Mouse (Mus musculus): ENCODE measurements around the gene Olfr671. TPM values are rescaled to one million over a fixed set of nuclear protein-coding genes. Genes with fewer than 3 reads are reported as not detected.

Gene Olfr671
- total RNA-seq (2023), result not detected

DNA sequence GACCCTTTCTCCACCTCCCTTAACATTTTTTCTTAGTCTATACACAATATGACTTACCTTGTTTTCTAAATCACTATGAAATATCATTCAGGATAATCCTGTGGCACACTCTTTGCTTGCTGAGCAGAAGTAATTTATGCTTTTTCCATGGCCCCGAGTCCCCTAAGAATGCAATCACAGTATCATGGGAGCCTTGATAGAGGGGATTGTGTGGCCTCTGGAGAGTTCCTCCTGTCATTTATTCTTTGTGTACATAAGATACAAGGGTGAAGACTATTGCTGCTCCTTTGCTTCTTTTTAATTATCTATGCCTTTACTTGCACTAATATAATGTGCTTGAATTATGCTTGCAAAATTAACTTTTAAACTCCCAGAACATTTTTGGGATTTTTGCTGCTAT is at the start of gene Olfr671:
Gene Olfr671, minus strand, starts transcription at position 101 of the 400 bp plus-strand sequence.

DNA sequence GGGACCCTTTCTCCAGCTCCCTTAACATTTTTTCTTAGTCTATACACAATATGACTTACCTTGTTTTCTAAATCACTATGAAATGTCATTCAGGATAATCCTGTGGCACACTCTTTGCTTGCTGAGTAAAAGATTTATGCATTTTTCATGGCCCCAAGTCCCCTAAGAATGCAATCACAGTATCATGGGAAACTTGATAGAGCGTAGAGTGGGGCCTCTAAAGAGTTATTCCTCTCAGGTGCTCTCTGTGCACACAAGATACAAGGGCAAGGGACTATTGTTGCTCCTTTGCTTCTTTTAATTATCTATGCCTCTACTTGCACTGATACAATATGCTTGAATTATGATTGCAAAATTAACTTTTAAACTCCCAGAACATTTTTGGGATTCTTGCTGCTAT is 49.4 kb upstream of the Olfr671 start, which contains the start of gene Olfr675:
Gene Olfr675, minus strand, starts transcription at position 101 of the 400 bp plus-strand sequence.

DNA sequence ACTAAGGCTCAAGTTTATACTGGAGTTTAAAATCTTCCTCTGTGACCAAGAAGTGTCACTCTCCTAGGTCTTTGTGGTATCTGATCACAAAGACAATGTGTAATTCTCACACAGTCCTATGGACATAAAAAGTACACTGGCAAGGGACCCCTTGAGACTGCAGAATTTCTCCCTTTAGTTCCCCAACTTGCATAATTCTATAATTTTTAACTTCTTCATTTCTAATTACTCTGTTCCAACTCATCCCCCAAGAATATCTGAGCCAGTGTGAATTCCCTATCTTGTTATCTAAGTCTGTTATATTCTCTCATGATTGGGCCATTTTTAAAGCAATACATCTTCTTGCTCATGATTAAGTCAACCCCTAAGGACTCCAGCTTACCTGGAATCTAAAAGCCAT is 23.0 kb upstream of the Olfr671 start, which contains the start of gene Olfr672:
Gene Olfr672, minus strand, starts transcription at position 101 of the 400 bp plus-strand sequence.

DNA sequence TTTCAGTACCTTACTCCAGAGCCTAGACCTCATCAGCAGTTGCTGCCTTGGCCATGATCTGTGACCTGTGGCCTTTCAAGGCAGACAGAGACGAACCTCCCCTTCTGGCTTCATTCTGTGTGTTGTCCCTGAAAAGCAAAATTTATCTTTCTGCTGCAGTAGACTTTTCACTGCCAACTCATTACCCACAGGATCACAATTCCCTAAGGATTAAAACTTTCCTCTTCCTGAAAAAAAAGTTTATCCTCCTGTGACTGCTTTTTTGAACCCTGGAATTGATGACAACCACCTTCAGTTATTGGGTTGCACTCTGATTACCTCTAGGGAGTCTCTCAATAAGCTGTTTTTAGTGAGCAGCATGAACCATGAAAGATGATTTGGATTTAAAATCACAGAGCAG is 16.4 kb downstream of the Olfr671 start, which contains the start of gene Olfr670:
Gene Olfr670, minus strand, starts transcription at position 101 of the 400 bp plus-strand sequence.

DNA sequence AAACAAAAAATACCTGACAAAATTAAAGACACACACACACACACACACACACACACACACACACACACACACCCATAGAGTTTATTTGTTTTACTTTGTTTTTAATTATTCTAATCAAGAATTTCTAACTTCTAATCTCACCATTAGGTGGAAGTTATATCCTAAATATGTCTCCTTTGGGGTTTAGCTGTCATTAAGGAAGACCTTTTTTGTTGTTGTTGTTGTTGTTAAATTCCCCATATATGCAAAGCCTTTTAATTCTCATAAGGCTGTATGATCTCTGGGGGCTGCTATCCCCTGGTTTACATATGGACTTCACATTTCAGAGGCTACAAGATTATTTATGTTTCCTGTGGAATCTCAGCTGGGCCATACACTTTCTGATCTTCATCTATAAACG is 45.0 kb downstream of the Olfr671 start, which contains the start of gene Olfr669:
Gene Olfr669, plus strand, starts transcription at position 301 of the 400 bp plus-strand sequence.

DNA sequence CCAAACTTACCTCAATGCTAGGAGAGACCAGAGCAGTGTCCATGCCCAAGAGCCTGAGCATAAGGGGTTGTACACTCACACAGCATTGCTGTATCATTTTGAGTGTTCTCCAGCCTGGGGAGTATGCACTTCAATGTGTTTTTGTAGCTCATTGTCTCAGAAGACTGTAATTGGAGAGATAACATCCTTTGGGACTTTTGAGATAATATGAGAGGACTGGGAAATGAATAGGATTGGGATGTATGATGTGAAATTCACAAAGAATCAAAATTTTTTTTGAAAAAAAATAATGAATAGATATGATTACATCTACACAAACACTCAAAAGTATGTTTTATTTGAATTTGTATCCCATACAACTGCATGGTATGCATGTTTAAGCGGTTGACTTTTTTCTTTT is 51.0 kb downstream of the Olfr671 start, which contains the start of gene Olfr668:
Gene Olfr668, minus strand, starts transcription at position 101 of the 400 bp plus-strand sequence.

Other genes with a start within 250 kb of the Olfr671 start
- gene Usp17le, start 201.7 kb downstream of the Olfr671 start, total RNA-seq (2023), result not detected
- gene Usp17lb, start 136.5 kb downstream of the Olfr671 start, total RNA-seq (2023), result not detected
- not detected for gene Usp17la, start 122.1 kb downstream of the Olfr671 start, total RNA-seq (2023)
- not detected for gene Olfr665, start 101.1 kb downstream of the Olfr671 start, total RNA-seq (2023)
- gene Olfr666, start 83.2 kb downstream of the Olfr671 start, total RNA-seq (2023), result not detected
- not detected for gene Olfr667, start 57.6 kb downstream of the Olfr671 start, total RNA-seq (2023)
- gene Olfr668, start 51.1 kb downstream of the Olfr671 start, total RNA-seq (2023), result not detected
- gene Olfr669, start 44.9 kb downstream of the Olfr671 start, total RNA-seq (2023), result not detected
- gene Olfr670, start 16.5 kb downstream of the Olfr671 start, total RNA-seq (2023), result not detected
- not detected for gene Olfr672, start 22.9 kb upstream of the Olfr671 start, total RNA-seq (2023)
- gene Olfr675, start 49.3 kb upstream of the Olfr671 start, total RNA-seq (2023), result not detected
- not detected for gene Olfr676, start 53.6 kb upstream of the Olfr671 start, total RNA-seq (2023)
- gene Olfr677, start 72.2 kb upstream of the Olfr671 start, total RNA-seq (2023), result not detected
- not detected for gene Olfr678, start 85.3 kb upstream of the Olfr671 start, total RNA-seq (2023)
- not detected for gene Olfr679, start 102.1 kb upstream of the Olfr671 start, total RNA-seq (2023)
- not detected for gene Olfr680-ps1, start 113.7 kb upstream of the Olfr671 start, total RNA-seq (2023)
- gene Olfr681, start 137.7 kb upstream of the Olfr671 start, total RNA-seq (2023), result not detected
- gene Olfr683, start 167.9 kb upstream of the Olfr671 start, total RNA-seq (2023), result not detected
- not detected for gene Olfr684, start 184.5 kb upstream of the Olfr671 start, total RNA-seq (2023)
- gene Olfr685, start 206.9 kb upstream of the Olfr671 start, total RNA-seq (2023), result not detected
- gene Olfr686, start 228.4 kb upstream of the Olfr671 start, total RNA-seq (2023), result not detected

Measured in CD8-positive naive resting alpha-beta T cell, adult 57 days (primary cell).